In genomic region chr1:39746464-39746863, GRCm38 (mm10) we compare ENCODE assay signal across 20 mouse cellular contexts. TPM values are rescaled to one million over a fixed set of nuclear protein-coding genes. Genes with fewer than 3 reads are reported as not detected.
A peak's percentile ranks its signal among the peaks of the same experiment; 100 is the strongest.
DNase-seq lines count a peak whose midpoint lies in the region; ATAC-seq and TF ChIP-seq lines count a peak whose summit lies in the region.
"Had no signal": no experiment of that assay in that cellular context is flagged by ENCODE, and none has a peak within 500 bp of the region (broad histone marks: within the 10 kb centered on the region; RNA-seq: fewer than 3 reads in every experiment).

No protein-coding gene starts in this region.

- TF ChIP-seq CTCF in midbrain, postnatal 0 days (IDR thresholded peaks at IDR 0.05): no peak

- no peaks in the 10 kb centered on the region for H3K9me3 ChIP-seq in heart, embryonic 12.5 days (replicated peaks)
- H3K9me3 ChIP-seq in midbrain, embryonic 14.5 days (ENCODE audit: control insufficient read depth, low read length): no peaks in the 10 kb centered on the region
- no peaks in the 10 kb centered on the region for H3K9me3 ChIP-seq in midbrain, postnatal 0 days (ENCODE audit: low read length)
- no peaks in the 10 kb centered on the region for H3K9me3 ChIP-seq in limb, embryonic 14.5 days (ENCODE audit: control insufficient read depth, low read length)
- H3K9me3 ChIP-seq: hindbrain, embryonic 12.5 days; midbrain, embryonic 12.5 days had no signal

- no peak overlapping the region; the same call in 1 of the 2 replicates for H3K4me2 ChIP-seq in heart, embryonic 12.5 days
- no peak overlapping the region for H3K4me2 ChIP-seq in midbrain, embryonic 14.5 days (ENCODE audit: low read length)
- no peak overlapping the region for H3K4me2 ChIP-seq in midbrain, postnatal 0 days (ENCODE audit: low read depth, low read length, poor library complexity, severe bottlenecking)
- H3K4me2 ChIP-seq in limb, embryonic 14.5 days (replicated peaks; ENCODE audit: low read depth, low read length, severe bottlenecking): no peak overlapping the region
- H3K4me2 ChIP-seq: hindbrain, embryonic 12.5 days; liver, embryonic 11.5 days; midbrain, embryonic 12.5 days had no signal

- H3K4me1 ChIP-seq in heart, embryonic 12.5 days (replicated peaks): peaks cover 39% of the 10 kb centered on the region
- H3K4me1 ChIP-seq in midbrain, embryonic 14.5 days (ENCODE audit: control insufficient read depth, insufficient read depth, low read length): 0 out of 2 replicates have a peak, but pooled peaks cover 5% of the 10 kb centered on the region
- H3K4me1 ChIP-seq in midbrain, postnatal 0 days (ENCODE audit: insufficient read depth, low read length): no peaks in the 10 kb centered on the region; the same call in 1 of the 2 replicates
- peaks cover 3% of the 10 kb centered on the region; the same call in 1 of the 2 replicates for H3K4me1 ChIP-seq in limb, embryonic 14.5 days (ENCODE audit: control insufficient read depth, insufficient read depth, low read length)

- H3K27me3 ChIP-seq in heart, embryonic 12.5 days (replicated peaks): no peaks in the 10 kb centered on the region
- no peaks in the 10 kb centered on the region for H3K27me3 ChIP-seq in midbrain, embryonic 14.5 days (ENCODE audit: control insufficient read depth, insufficient read depth, low read length)
- H3K27me3 ChIP-seq in midbrain, postnatal 0 days (ENCODE audit: insufficient read depth, low read length): no peaks in the 10 kb centered on the region
- no peaks in the 10 kb centered on the region for H3K27me3 ChIP-seq in limb, embryonic 14.5 days (ENCODE audit: control insufficient read depth, insufficient read depth, low read length)
- H3K27me3 ChIP-seq: hindbrain, embryonic 12.5 days; midbrain, embryonic 12.5 days had no signal

- no peak overlapping the region for H3K9ac ChIP-seq in heart, embryonic 12.5 days
- H3K9ac ChIP-seq in midbrain, embryonic 14.5 days (replicated peaks; ENCODE audit: low read length): no peak overlapping the region
- no peak overlapping the region for H3K9ac ChIP-seq in midbrain, postnatal 0 days (replicated peaks; ENCODE audit: low read length, poor library complexity, severe bottlenecking)
- H3K9ac ChIP-seq in limb, embryonic 14.5 days (ENCODE audit: low read depth, low read length, severe bottlenecking): no peak overlapping the region
- H3K9ac ChIP-seq: hindbrain, embryonic 12.5 days; midbrain, embryonic 12.5 days had no signal

- peak overlapping the region; percentile 74 for H3K27ac ChIP-seq in heart, embryonic 12.5 days (ENCODE audit: poor library complexity, severe bottlenecking)
- H3K27ac ChIP-seq in midbrain, embryonic 14.5 days (replicated peaks; ENCODE audit: low read depth, low read length): no peak overlapping the region
- H3K27ac ChIP-seq in midbrain, postnatal 0 days (ENCODE audit: low read depth, low read length): no peak overlapping the region
- H3K27ac ChIP-seq in limb, embryonic 14.5 days (replicated peaks; ENCODE audit: low read depth, low read length): no peak overlapping the region
- H3K27ac ChIP-seq: hindbrain, embryonic 12.5 days; midbrain, embryonic 12.5 days had no signal

- no peak overlapping the region for H3K4me3 ChIP-seq in heart, embryonic 12.5 days
- no peak overlapping the region for H3K4me3 ChIP-seq in midbrain, embryonic 14.5 days (replicated peaks; ENCODE audit: low read depth, low read length)
- no peak overlapping the region for H3K4me3 ChIP-seq in midbrain, postnatal 0 days (ENCODE audit: low read depth, low read length)
- H3K4me3 ChIP-seq in limb, embryonic 14.5 days (replicated peaks; ENCODE audit: low read length): no peak overlapping the region
- H3K4me3 ChIP-seq: hindbrain, embryonic 12.5 days; midbrain, embryonic 12.5 days had no signal

- 4% methylated on average over 7 of the region's 7 CpGs for WGBS in heart, embryonic 12.5 days
- WGBS in midbrain, embryonic 14.5 days: 39% methylated on average over 7 of the region's 7 CpGs
- 32% methylated on average over 7 of the region's 7 CpGs for WGBS in midbrain, postnatal 0 days
- 32% methylated on average over 7 of the region's 7 CpGs for WGBS in limb, embryonic 14.5 days

- TF ChIP-seq POLR2A in limb, embryonic 14.5 days (IDR thresholded peaks at IDR 0.05; ENCODE audit: borderline replicate concordance, extremely low read depth, insufficient read depth, insufficient read length): no peak

- peak; percentile 19 for DNase-seq in CD4-positive, CD25-positive, alpha-beta regulatory T cell, adult 2 months (ENCODE audit: low read depth, low spot score)
- DNase-seq in heart, postnatal 14 days: no peak
- peak; percentile 22 for DNase-seq in midbrain, embryonic 14.5 days
- DNase-seq in midbrain, postnatal 0 days (ENCODE audit: low spot score): no peak
- DNase-seq in limb, embryonic 14.5 days (ENCODE audit: low spot score): no peak
- no peak for DNase-seq in cerebellum, adult 11 months
- DNase-seq: cerebellum, adult 2 months; kidney, adult 2 months; layer of hippocampus, postnatal 36 days; thymus, adult 18-20 months had no signal

- no peaks in the 10 kb centered on the region for H3K36me3 ChIP-seq in heart, embryonic 12.5 days
- no peaks in the 10 kb centered on the region for H3K36me3 ChIP-seq in midbrain, embryonic 14.5 days (ENCODE audit: control insufficient read depth, insufficient read depth, low read length)
- no peaks in the 10 kb centered on the region for H3K36me3 ChIP-seq in midbrain, postnatal 0 days (ENCODE audit: insufficient read depth, low read length)
- H3K36me3 ChIP-seq in limb, embryonic 14.5 days (ENCODE audit: control insufficient read depth, insufficient read depth, low read length): no peaks in the 10 kb centered on the region
- H3K36me3 ChIP-seq: hindbrain, embryonic 12.5 days; midbrain, embryonic 12.5 days had no signal

- no peak for ATAC-seq in CD4-positive, CD25-positive, alpha-beta regulatory T cell, adult 4 months
- ATAC-seq in heart, embryonic 12.5 days (ENCODE audit: insufficient number of reproducible peaks, low FRiP score): peak; percentile 54; the same call in 1 of the 2 replicates
- ATAC-seq in midbrain, embryonic 14.5 days (ENCODE audit: low FRiP score, low TSS enrichment): no peak
- ATAC-seq in midbrain, postnatal 0 days (ENCODE audit: low FRiP score): no peak
- ATAC-seq in limb, embryonic 14.5 days (ENCODE audit: low FRiP score, low read depth): 0 out of 2 replicates have a peak, but pooled peaks have one; percentile 28
- ATAC-seq: lung, postnatal 0 days had no signal

- intact Hi-C loops in heart, postnatal 14 days (cut with DNase I): no loop called here

RNA-seq across cellular contexts. Expression of gene Rfx8, which starts 25.7 kb away (rescaled TPM):
- polyA plus RNA-seq in CD4-positive, CD25-positive, alpha-beta regulatory T cell, adult 4 months (2017; shearing (Covaris generic)): not detected
- 0.69 and 1.2 TPM in 2 replicates for polyA plus RNA-seq in heart, embryonic 12.5 days (2016; fragmentation: Nextera tagmentation; extraction: Ambion mirVana)
- under 1 TPM; 0.32 to 0.36 TPM for total RNA-seq in heart, postnatal 14 days (2021)
- polyA plus RNA-seq in midbrain, embryonic 14.5 days (2014; fragmentation: Nextera tagmentation; extraction: Ambion mirVana): 0.13 and 0.22 TPM in 2 replicates
- 0.52 and 0.66 TPM in 2 replicates for total RNA-seq in midbrain, postnatal 0 days (2014; rRNA removed)
- polyA plus RNA-seq in midbrain, postnatal 0 days (2015; fragmentation: Nextera tagmentation; extraction: Ambion mirVana): 0.28 and 0.39 TPM in 2 replicates
- 1.00 and 1.2 TPM in 2 replicates for polyA plus RNA-seq in limb, embryonic 14.5 days (2012; rRNA removed)
- 0.59 and 0.98 TPM in 2 replicates for polyA plus RNA-seq in limb, embryonic 14.5 days (2014; fragmentation: Nextera tagmentation; extraction: Ambion mirVana)
- total RNA-seq: ES-E14; gastrocnemius, adult 8-10 months had no signal
- polyA plus RNA-seq: kidney, adult 2 months had no signal

RNA-seq across cellular contexts. Expression of gene Gm3646, which starts 58.7 kb away (rescaled TPM):
- not detected for polyA plus RNA-seq in CD4-positive, CD25-positive, alpha-beta regulatory T cell, adult 4 months (2017; shearing (Covaris generic))
- polyA plus RNA-seq in heart, embryonic 12.5 days (2016; fragmentation: Nextera tagmentation; extraction: Ambion mirVana): 0.82 and 1.8 TPM in 2 replicates
- 1 to 10 TPM; 6.4 to 7.6 TPM for total RNA-seq in heart, postnatal 14 days (2021)
- polyA plus RNA-seq in midbrain, embryonic 14.5 days (2014; fragmentation: Nextera tagmentation; extraction: Ambion mirVana): not detected in 2 replicates
- not detected in 2 replicates for total RNA-seq in midbrain, postnatal 0 days (2014; rRNA removed)
- not detected in 2 replicates for polyA plus RNA-seq in midbrain, postnatal 0 days (2015; fragmentation: Nextera tagmentation; extraction: Ambion mirVana)
- polyA plus RNA-seq in limb, embryonic 14.5 days (2012; rRNA removed): not detected in 2 replicates
- polyA plus RNA-seq in limb, embryonic 14.5 days (2014; fragmentation: Nextera tagmentation; extraction: Ambion mirVana): not detected in 2 replicates
- total RNA-seq: adrenal gland, postnatal 4 days; ES-E14; gastrocnemius, adult 8-10 months; layer of hippocampus, postnatal 36 days had no signal
- polyA plus RNA-seq: cerebellum, adult 2 months; hindbrain, embryonic 12.5 days; kidney, adult 2 months; liver, embryonic 11.5 days; lung, postnatal 0 days; midbrain, embryonic 12.5 days; neural tube, embryonic 14.5 days had no signal

Comparison
In these comparisons a context has a peak if more than half of its experiments do, and no peak if none do; other contexts are left out.
1. DNase-seq: peak in CD4-positive, CD25-positive, alpha-beta regulatory T cell, adult 2 months (single experiment) and midbrain, embryonic 14.5 days (single experiment); none in heart, postnatal 14 days (0 of 2), midbrain, postnatal 0 days (single experiment), limb, embryonic 14.5 days (single experiment) and cerebellum, adult 11 months (single experiment).
2. ATAC-seq: peak in heart, embryonic 12.5 days (single experiment) and limb, embryonic 14.5 days (single experiment); none in CD4-positive, CD25-positive, alpha-beta regulatory T cell, adult 4 months (single experiment), midbrain, embryonic 14.5 days (single experiment) and midbrain, postnatal 0 days (single experiment).